Mouse (Mus musculus): ENCODE measurements at regions not wholly inside any gene's neighbourhood (a gene's known extent, or its start where the extent isn't known, plus 50 kb on each side); places are given as distances from the start of the nearest gene placed in this dataset.

- Histone ChIP-seq H3K36me3 (ENCODE audit: control insufficient read depth, insufficient read depth, low read length) (no peaks in the 10 kb centered on the region), H3K27ac (ENCODE audit: control insufficient read depth, insufficient read depth, low read depth, low read length) (no peak overlapping the region), H3K4me1 (ENCODE audit: control insufficient read depth, insufficient read depth, low read length) (no peaks in the 10 kb centered on the region), H3K27me3 (ENCODE audit: control insufficient read depth, insufficient read depth, low read length) (no peaks in the 10 kb centered on the region), H3K4me3 (ENCODE audit: control insufficient read depth, low read depth, low read length) (no peak overlapping the region)
- no peak for TF ChIP-seq POLR2A (IDR thresholded peaks at IDR 0.05; ENCODE audit: control insufficient read depth, low read depth, low read length)
- TF ChIP-seq CTCF (IDR thresholded peaks at IDR 0.05; ENCODE audit: control insufficient read depth, insufficient read depth, insufficient replicate concordance, low read depth, low read length) = no peak
These were observed 80.9 kb upstream of the Tac1 start for GRCm38 (mm10) chr6:7473730-7474129.

DNA sequence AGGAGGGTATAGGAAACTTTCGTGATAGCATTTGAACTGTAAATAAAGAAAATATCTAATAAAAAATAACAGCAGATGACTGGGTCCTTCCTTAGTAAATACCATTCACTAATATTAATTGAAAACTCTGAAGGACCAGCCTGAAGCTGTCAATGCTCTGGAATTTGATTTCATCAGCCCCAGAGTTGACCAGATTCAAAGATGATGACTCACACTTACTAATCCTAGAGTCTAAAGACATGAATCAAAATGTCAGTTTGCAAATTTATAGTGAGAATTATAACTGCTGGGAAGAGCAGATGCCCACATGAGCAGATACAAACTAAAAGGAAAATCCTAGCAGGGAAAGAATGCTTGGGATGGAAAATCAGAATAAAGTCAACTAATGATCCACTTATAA is 77.8 kb upstream of the Tac1 start:
- H3K4me3 ChIP-seq (ENCODE audit: control insufficient read depth, low read depth, low read length) = no peak overlapping the region
- no peak for TF ChIP-seq CTCF (IDR thresholded peaks at IDR 0.05; ENCODE audit: control insufficient read depth, insufficient read depth, insufficient replicate concordance, low read depth, low read length)
- TF ChIP-seq POLR2A (IDR thresholded peaks at IDR 0.05; ENCODE audit: control insufficient read depth, low read depth, low read length) = no peak
- H3K27ac ChIP-seq (ENCODE audit: control insufficient read depth, insufficient read depth, low read depth, low read length) = no peak overlapping the region

DNA sequence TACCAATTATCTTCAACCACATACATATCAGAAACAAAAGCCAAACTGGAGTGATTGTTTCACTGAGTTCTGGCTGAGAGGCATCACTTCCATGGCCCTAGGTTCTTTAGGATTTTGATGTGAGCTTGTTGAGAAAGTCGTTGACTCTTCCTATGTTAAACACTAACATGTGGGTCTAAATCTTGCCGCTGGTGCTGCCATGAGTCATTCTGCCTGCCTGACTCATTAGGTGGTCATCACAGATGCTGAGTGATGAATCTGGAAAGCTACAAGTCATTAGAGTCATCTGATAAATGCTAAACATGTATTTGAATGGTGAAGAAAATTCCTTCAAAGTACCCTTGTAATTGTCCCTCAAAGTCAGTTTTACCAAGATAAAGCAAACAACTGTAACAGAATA is 60.4 kb upstream of the Tac1 start:
- H3K4me1 ChIP-seq (ENCODE audit: control insufficient read depth, insufficient read depth, low read length) = no peaks in the 10 kb centered on the region
- H3K36me3 ChIP-seq (ENCODE audit: control insufficient read depth, insufficient read depth, low read length) = no peaks in the 10 kb centered on the region
- H3K27me3 ChIP-seq (ENCODE audit: control insufficient read depth, insufficient read depth, low read length) = no peaks in the 10 kb centered on the region
- TF ChIP-seq POLR2A (IDR thresholded peaks at IDR 0.05; ENCODE audit: control insufficient read depth, low read depth, low read length) (no peak), CTCF (IDR thresholded peaks at IDR 0.05; ENCODE audit: control insufficient read depth, insufficient read depth, insufficient replicate concordance, low read depth, low read length) (no peak)
- H3K4me3 ChIP-seq (ENCODE audit: control insufficient read depth, low read depth, low read length) = no peak overlapping the region
- no peak overlapping the region for H3K27ac ChIP-seq (ENCODE audit: control insufficient read depth, insufficient read depth, low read depth, low read length)

More for the DNA sequence above, 77.8 kb upstream of the Tac1 start:
- Histone ChIP-seq H3K36me3 (ENCODE audit: control insufficient read depth, insufficient read depth, low read length) (no peaks in the 10 kb centered on the region), H3K4me1 (ENCODE audit: control insufficient read depth, insufficient read depth, low read length) (no peaks in the 10 kb centered on the region), H3K27me3 (ENCODE audit: control insufficient read depth, insufficient read depth, low read length) (no peaks in the 10 kb centered on the region)

GRCm38 (mm10) chr6:7496766-7497165 is 57.9 kb upstream of the Tac1 start:
- no peak for TF ChIP-seq CTCF (IDR thresholded peaks at IDR 0.05; ENCODE audit: control insufficient read depth, insufficient read depth, insufficient replicate concordance, low read depth, low read length)
- no peak for TF ChIP-seq POLR2A (IDR thresholded peaks at IDR 0.05; ENCODE audit: control insufficient read depth, low read depth, low read length)
- no peaks in the 10 kb centered on the region for H3K4me1 ChIP-seq (ENCODE audit: control insufficient read depth, insufficient read depth, low read length)
- H3K36me3 ChIP-seq (ENCODE audit: control insufficient read depth, insufficient read depth, low read length) = no peaks in the 10 kb centered on the region
- H3K27ac ChIP-seq (ENCODE audit: control insufficient read depth, insufficient read depth, low read depth, low read length) = no peak overlapping the region
- H3K27me3 ChIP-seq (ENCODE audit: control insufficient read depth, insufficient read depth, low read length) = no peaks in the 10 kb centered on the region
- no peak overlapping the region for H3K4me3 ChIP-seq (ENCODE audit: control insufficient read depth, low read depth, low read length)

Measured in testis, adult 2 months (tissue).